Mouse (Mus musculus): Measurements from ENCODE around the gene Hdac9.
"Not testable (repeated sequence)": the region's sequence is repeated elsewhere in the genome, so short reads cannot be mapped to it uniquely, and the experiment has no call there.

Gene Hdac9

DNA sequence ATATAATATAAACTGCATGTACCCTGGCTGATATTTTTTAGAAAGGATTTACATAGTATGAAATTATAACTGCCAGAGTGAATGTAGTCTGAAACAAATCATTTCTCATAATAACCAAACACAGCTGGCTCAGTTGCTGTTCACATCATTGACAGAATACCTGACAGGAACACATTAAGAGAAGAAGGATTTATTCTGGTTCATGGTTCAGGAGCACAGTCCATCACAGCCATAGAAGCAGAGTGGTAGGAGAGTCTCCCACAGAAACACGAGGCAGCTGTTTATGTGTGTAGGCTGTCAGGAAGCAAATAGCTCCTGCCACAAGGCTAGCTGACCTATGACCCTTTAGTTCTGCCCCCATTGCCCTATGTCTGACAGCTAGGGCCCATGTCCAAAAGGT is 803.6 kb downstream of the Hdac9 start:
- no peak for DNase-seq (ENCODE audit: low read depth, low spot score)

DNA sequence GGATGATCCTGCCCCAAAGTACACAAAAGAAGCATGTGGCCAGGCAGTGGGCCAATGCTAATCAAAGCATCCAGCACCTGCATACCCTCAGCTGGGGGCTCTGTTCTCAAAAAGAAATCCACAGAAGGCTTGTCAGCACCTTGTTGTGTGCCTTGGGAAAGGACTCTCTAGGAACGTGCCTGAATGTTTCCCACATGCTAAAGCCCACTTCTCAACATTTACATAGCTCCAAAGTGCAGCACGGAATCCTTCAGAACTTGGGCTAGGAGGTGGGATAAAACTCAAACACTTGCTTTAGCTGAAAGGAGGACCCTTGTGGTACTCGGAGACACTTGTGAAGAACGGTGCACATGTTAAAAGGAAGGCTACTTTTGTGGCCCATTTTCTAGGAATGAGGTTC is 823.9 kb downstream of the Hdac9 start:
- no peak for DNase-seq (ENCODE audit: low read depth, low spot score)

DNA sequence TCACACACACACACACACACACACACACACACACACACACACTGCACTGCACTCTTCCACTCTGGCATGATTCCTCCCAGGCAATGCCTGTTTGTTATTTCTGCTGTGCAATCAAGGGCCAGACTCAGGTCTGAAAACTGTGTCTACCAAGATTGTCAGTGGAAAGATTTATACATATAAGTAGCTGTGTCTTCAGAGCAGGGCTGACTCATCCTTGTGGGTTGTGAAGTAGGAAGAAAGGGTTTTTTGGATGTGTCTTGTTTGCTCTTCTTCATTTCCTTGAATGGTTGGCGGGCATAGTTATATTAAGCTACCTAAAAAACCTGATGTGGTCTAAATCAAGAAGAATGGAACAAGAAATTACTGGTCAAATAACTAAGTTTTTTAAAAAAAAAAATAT is 825.0 kb downstream of the Hdac9 start:
- no peak for DNase-seq (ENCODE audit: low read depth, low spot score)

DNA sequence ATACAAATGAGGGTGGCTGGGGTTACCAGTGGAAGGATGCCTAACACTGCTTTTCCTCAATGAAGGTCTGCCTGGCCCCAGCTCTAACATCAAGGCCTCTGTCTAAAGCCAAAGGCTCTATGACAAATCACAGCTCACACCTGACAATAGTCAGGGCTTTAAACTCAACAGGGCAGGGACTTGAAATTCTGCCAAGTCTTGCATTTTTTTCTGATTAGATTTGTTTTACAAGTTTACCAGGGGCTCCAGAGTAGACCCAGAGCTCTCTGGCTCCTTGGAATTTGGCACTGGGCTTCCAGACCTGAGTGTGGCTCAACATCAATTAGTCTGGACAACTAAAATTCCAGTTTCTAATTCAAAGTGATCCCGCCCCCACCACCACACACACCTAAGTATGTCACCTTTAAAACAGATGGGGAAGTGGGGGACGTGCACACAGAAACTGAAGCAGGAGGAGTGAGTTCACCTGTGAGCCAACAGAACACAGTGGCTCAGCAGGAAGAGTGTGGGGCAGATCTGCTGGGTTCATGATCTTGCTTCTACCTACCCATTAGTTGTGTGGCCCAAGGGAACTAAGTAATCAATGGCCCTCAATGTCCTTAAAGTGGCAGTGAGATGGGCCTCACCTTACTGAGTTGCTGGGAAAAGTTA is 829.5 kb downstream of the Hdac9 start:
- no peak for DNase-seq (ENCODE audit: low read depth, low spot score)

DNA sequence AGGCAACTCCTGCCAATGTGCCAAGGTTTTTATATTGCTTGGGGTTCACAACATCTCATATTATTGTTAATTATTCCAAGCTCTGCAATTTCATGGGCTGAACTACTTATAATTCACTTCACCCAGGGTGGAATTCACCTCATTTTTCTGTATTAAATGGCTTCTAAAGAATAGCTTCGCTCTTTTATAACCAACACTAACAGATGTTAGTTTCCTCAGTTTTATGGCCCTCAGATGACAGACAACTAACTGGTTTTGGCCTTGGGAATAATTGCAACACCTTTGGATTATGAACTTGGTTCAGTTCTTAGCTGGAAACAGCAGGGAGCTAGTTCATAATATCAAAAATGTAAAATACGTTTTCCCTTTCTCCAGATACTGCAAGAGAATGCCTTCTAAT is 839.9 kb downstream of the Hdac9 start:
- DNase-seq (ENCODE audit: low read depth, low spot score): no peak

DNA sequence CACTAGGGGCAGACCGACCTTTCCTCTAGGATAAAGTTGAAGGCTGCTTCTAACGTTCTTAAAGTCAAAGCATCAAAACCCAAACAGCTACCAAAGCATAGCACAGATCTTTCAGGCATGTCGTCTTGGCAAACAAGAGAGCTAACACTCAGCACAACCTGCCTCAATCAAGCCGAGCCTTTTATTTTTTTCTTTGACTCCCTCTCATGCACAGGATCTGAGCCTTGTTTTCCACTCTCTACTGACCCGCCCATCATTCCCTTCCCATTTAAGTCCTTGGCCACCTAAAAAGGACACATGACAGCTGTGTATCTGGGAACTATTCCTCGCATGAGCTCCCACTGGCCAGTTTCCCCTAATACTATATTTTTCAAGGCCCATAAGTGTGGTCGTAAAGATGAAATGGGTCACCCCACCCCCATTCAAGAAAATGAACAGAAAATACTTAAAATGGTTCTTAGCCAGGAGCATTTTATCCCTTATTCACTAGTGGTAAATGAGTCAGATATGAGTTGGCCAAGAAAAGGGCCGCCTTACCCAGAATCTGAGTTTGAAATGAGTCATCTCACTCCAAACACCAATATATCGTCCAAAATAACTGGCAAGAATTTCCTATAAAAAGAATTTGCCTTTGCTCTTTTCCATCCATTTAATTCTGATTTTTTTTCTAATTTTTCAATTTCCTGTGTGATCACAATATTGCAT is 840.9 kb downstream of the Hdac9 start:
- no peak for DNase-seq (ENCODE audit: low read depth, low spot score)

DNA sequence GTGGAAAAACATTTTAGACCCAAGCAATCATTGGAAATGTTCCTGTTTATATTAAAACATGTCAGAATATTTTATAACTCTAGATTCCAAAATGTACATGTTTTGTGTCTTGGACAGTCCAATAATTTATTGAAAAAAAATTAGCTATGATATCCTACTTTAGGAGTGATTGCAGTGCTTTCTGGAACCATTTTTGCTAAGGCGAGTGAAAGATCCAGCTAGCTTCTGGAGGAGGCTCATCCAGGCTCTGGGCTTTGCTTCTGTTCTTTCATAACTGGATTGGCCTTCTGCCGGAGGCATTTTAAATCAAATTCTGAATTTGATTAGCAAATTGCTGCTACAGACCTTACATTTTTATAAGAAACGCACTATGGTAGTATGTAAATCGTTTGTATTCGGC is 864.4 kb downstream of the Hdac9 start:
- DNase-seq (ENCODE audit: low read depth, low spot score): no peak

DNA sequence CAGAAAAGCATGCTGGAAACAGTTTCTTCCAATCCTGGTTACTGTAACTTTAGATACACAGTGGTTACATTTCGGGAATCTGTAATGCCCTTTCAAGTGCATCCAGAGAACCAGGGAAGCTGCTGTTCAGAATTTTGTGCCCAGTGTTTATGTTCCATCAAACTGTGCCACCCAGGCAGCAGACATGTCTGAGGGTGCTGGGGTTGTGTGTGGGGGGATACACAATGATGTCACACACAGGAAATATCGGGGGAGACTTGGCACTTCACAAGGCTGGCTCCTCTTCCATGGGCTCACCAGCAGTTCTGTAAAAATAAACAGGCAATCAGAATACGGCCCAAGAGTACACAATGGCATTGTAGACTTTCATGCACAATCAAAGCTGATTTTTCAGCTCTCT is 864.9 kb downstream of the Hdac9 start:
- DNase-seq (ENCODE audit: low read depth, low spot score): no peak

DNA sequence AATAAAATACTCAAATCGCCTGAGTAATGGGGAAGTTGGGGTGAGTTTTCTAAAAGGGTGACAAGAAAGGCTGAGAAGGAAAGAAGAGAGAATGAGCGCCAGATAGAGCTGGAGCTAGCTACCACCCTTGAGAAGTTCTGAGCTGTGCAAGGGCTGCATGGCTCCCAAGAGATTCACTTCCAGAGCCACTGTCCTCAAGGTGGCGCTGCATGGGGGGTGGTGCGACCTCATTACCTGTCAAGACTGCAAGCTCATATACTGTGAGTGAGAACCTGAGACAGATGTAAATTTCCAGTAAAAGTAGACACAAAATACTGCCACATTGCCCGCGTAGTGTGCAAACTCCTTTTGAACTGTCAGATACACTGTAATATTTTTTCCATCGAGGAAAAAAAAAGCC is 865.8 kb downstream of the Hdac9 start:
- no peak for DNase-seq (ENCODE audit: low read depth, low spot score)

DNA sequence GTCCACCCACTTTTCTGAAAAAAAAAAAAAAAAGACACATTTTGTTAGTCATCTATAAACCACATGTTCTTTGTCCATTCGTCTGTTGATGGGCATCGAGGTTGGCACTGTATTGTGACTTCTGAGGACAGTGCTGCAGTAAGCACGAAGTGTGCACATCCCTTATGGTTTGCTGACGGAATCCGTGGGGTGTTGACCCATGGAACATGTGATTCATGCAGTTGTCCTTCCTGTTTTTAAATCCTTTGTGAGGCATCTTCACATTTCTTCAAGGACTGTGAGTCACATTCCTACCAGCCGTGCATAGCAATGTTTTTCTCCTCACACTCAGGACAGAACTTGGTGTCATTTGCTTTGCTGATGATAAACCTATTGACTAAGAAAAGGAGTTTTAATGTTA is 875.9 kb downstream of the Hdac9 start:
- no peak for DNase-seq (ENCODE audit: low read depth, low spot score)

DNA sequence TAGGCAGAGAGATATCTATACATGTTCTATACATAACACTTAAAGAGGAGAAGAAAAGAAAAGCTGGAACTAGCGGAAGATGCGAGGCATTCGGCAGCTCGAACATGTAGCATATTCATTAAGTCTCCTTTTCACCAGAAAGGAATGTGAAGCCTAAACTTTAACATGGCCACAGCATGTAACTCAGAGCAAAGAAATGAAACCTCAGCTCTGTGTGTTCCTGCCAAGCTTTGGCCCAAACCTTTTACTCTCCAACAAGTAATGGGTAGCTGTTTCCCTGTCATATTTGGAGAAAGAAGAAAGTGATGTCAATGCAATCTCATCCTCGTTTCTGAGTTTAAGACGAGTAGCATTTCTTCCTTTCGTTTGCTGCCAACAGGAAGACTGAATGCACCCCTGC is 876.8 kb downstream of the Hdac9 start:
- no peak for DNase-seq (ENCODE audit: low read depth, low spot score)

DNA sequence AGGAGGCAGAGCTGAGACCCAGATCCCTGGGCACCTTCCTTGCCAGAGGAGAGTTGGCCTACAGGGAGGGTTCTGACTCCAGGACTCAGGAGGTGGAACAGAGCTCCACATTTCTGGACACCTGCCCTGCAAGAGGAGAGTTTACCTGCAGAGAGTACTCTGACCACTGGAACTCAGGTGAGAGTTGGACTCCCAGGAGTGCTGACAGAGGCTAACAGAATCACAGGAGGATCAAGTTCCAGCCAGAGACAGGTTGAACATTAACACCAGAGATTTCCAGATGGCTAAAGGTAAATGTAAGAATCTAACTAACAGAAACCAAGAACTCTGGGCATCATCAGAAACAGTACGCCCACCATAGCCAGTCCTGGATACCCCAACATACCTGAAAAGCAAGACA is 907.1 kb downstream of the Hdac9 start:
- DNase-seq (ENCODE audit: low read depth, low spot score): not testable (repeated sequence)

Measured in retina, adult 2 months (tissue).